Mouse (Mus musculus) urinary bladder, adult 2 months (tissue): ENCODE results near the gene Adra1b. TPM values are rescaled to one million over a fixed set of nuclear protein-coding genes. Genes with fewer than 3 reads are reported as not detected.

Experiments used
- DNase-seq: peaks from one replicate; pipeline ENCODE4 v3.0.0; 2022; ENCODE audit warnings: low spot score
- polyA plus RNA-seq: library from polyadenylated mRNA; depleted of rRNA; stranded (reverse); fragments of >200 nt; gene quantifications from 2 replicates; pipeline ENCODE4 v1.2.3, GENCODE M21; 2012

Gene Adra1b
- polyA plus RNA-seq, 1 experiment: 2.2 TPM

- no peak for DNase-seq
Measured at GRCm38 (mm10) chr11:43820552-43821460, 80.2 kb downstream of the Adra1b start.

- no peak for DNase-seq
Measured at GRCm38 (mm10) chr11:43817368-43817923, 83.6 kb downstream of the Adra1b start.

- DNase-seq: no peak
Measured at GRCm38 (mm10) chr11:43812535-43812934, 88.5 kb downstream of the Adra1b start.

- DNase-seq: no peak
Measured at GRCm38 (mm10) chr11:43807732-43808131, 93.3 kb downstream of the Adra1b start.

- DNase-seq: no peak
Measured at GRCm38 (mm10) chr11:43795992-43796391, 105.0 kb downstream of the Adra1b start.

GRCm38 (mm10) chr11:43790446-43790845 is 110.6 kb downstream of the Adra1b start:
- no peak for DNase-seq

- DNase-seq: peak; percentile 64
Measured at GRCm38 (mm10) chr11:43783772-43784171, 117.2 kb downstream of the Adra1b start.

- DNase-seq: no peak
Measured at GRCm38 (mm10) chr11:43783106-43783505, 117.9 kb downstream of the Adra1b start.

- no peak for DNase-seq
Measured at GRCm38 (mm10) chr11:43779551-43779950, 121.5 kb downstream of the Adra1b start.

- no peak for DNase-seq
Measured at GRCm38 (mm10) chr11:43776324-43776694, 124.7 kb downstream of the Adra1b start.

- peak; percentile 26 for DNase-seq
Measured at GRCm38 (mm10) chr11:43775469-43776323, 125.3 kb downstream of the Adra1b start.

- DNase-seq: no peak
Measured at GRCm38 (mm10) chr11:43773725-43774124, 127.3 kb downstream of the Adra1b start.

- no peak for DNase-seq
Measured at GRCm38 (mm10) chr11:43770110-43770509, 130.9 kb downstream of the Adra1b start.

GRCm38 (mm10) chr11:43767749-43768148 is 133.3 kb downstream of the Adra1b start:
- no peak for DNase-seq

GRCm38 (mm10) chr11:43766922-43767648 is 133.9 kb downstream of the Adra1b start:
- peak; percentile 65 for DNase-seq

GRCm38 (mm10) chr11:43758436-43758835 is 142.6 kb downstream of the Adra1b start:
- no peak for DNase-seq

GRCm38 (mm10) chr11:43755411-43755810 is 145.6 kb downstream of the Adra1b start:
- no peak for DNase-seq

- no peak for DNase-seq
Measured at GRCm38 (mm10) chr11:43754568-43754967, 146.4 kb downstream of the Adra1b start.

- DNase-seq: no peak
Measured at GRCm38 (mm10) chr11:43751542-43751941, 149.5 kb downstream of the Adra1b start.

- peak; percentile 86 for DNase-seq
Measured at GRCm38 (mm10) chr11:43747233-43748226, 153.5 kb downstream of the Adra1b start, which contains the start of gene Ttc1. Gene Ttc1, minus strand, starts transcription at chr11:43748008.
